Mouse (Mus musculus): ENCODE results near the gene Atraid. TPM values are rescaled to one million over a fixed set of nuclear protein-coding genes. Genes with fewer than 3 reads are reported as not detected.
"Not testable (repeated sequence)": the region's sequence is repeated elsewhere in the genome, so short reads cannot be mapped to it uniquely, and the experiment has no call there.

The Atraid gene
- polyA plus RNA-seq, 1 experiment from 2014 or later: 116 TPM

DNA sequence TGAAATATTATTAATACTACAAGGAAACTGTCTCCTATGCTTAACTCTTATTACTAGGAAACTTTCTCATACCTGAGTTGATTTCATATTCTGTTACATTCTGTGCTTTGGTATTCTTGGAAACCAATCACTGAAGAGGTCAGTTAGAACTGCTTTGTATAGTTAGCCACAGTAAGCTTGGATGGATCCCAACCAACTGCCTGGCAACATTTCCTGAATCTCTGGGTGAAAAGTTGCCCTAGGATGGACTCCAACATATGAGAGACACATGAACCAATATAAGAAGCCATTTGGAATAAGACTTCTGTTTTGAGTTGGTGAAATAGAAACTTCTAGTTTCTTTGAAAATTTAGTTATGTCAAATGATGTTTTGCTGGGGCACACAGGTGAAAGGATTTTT, 23.5 kb upstream of the Atraid start:
- H3K27me3 ChIP-seq: no peaks in the 10 kb centered on the region
- H3K9ac ChIP-seq: no peak overlapping the region
- no peaks in the 10 kb centered on the region for H3K36me3 ChIP-seq
- no peaks in the 10 kb centered on the region for H3K9me3 ChIP-seq (replicated peaks)
- H3K4me2 ChIP-seq: no peak overlapping the region
- H3K4me1 ChIP-seq (replicated peaks): no peaks in the 10 kb centered on the region
- no peak overlapping the region for H3K4me3 ChIP-seq
- ATAC-seq (replicated peaks; ENCODE audit: insufficient number of reproducible peaks, insufficient read depth, low FRiP score, low read depth): no peak
- H3K27ac ChIP-seq: no peak overlapping the region

DNA sequence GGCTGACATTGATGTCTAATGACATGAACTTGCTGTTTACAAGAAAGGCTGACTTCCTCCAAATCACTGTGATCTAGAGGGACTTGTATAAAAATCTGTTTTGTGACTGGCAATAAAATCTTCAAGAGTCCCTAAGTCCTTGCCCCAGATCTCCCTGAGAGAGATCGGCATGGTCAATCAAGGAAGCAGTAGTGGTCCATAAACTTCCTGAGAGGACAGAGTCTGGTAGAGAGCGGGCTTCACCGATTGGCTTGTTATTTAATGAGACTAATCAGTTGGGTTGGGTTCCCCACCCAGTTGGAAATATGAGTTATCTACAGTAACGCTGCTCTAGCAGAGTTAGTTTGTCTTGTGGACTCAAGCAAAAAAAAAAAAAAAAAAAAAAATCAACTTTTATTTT, 17.2 kb upstream of the Atraid start:
- WGBS: 84% methylated on average over 4 of the region's 4 CpGs

DNA sequence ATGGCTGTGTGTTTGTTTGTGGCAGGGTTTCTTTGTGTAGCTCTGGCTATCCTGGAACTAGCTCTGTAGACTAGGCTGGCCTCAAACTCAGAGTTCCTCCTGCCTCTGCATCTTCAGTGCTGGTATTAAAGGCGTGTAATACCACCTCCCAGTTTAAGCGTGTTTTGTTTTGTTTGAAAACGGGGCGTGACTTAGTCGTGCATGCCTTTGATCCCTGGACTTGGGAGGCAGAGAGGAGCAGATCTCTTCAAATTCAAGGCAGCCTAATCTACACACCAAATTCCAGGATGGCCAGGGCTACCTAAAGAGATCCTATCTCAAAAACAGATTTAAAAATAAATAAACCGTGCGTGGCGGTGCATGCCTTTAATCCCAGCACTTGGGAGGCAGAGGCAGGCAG, 16.6 kb upstream of the Atraid start:
- Histone ChIP-seq H3K27me3 (no peaks in the 10 kb centered on the region), H3K4me1 (replicated peaks) (no peaks in the 10 kb centered on the region; the same call in 1 of the 2 replicates), H3K4me3 (no peak overlapping the region), H3K9ac (no peak overlapping the region), H3K27ac (no peak overlapping the region), H3K9me3 (replicated peaks) (no peaks in the 10 kb centered on the region), H3K4me2 (no peak overlapping the region), H3K36me3 (no peaks in the 10 kb centered on the region)
- ATAC-seq (replicated peaks; ENCODE audit: insufficient number of reproducible peaks, insufficient read depth, low FRiP score, low read depth): no peak
- WGBS: 79% methylated on average over 8 of the region's 8 CpGs

More for the DNA sequence above, 17.2 kb upstream of the Atraid start:
- H3K4me2 ChIP-seq: no peak overlapping the region
- H3K4me1 ChIP-seq (replicated peaks): no peaks in the 10 kb centered on the region; the same call in 1 of the 2 replicates
- no peaks in the 10 kb centered on the region for H3K9me3 ChIP-seq (replicated peaks)
- H3K27me3 ChIP-seq: no peaks in the 10 kb centered on the region
- H3K9ac ChIP-seq: no peak overlapping the region
- H3K4me3 ChIP-seq: no peak overlapping the region
- H3K36me3 ChIP-seq: no peaks in the 10 kb centered on the region
- no peak overlapping the region for H3K27ac ChIP-seq
- no peak for ATAC-seq (replicated peaks; ENCODE audit: insufficient number of reproducible peaks, insufficient read depth, low FRiP score, low read depth)

DNA sequence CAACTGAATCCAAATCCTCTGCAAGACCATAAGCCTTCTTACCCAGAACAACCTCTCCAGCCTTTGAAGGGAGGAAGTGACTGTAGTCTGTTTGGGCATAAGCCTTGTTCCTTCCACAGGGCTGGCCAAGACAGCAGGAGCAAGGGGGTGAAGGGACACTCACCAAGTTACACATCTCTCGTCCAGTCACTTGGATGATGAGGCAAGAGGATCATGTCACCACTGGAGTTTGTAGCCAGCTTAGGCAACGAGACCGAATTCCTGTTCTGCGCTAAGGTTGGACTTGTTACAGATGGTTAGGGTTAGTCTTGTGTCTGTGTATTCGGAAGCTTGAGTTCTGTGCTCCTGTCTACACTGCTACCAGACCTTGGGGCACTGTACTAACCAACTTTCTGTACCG, 13.4 kb upstream of the Atraid start:
- WGBS: 86% methylated on average over 6 of the region's 6 CpGs
- no peaks in the 10 kb centered on the region for H3K9me3 ChIP-seq (replicated peaks)
- no peak for ATAC-seq (replicated peaks; ENCODE audit: insufficient number of reproducible peaks, insufficient read depth, low FRiP score, low read depth)

GRCm38 (mm10) chr5:31036556-31036955, 11.6 kb upstream of the Atraid start:
- ATAC-seq (replicated peaks; ENCODE audit: insufficient number of reproducible peaks, insufficient read depth, low FRiP score, low read depth); H3K9me3 ChIP-seq (replicated peaks); H3K9ac ChIP-seq; H3K27ac ChIP-seq; H3K4me1 ChIP-seq (replicated peaks); H3K4me2 ChIP-seq; H3K27me3 ChIP-seq; H3K4me3 ChIP-seq: not testable (repeated sequence)
- H3K36me3 ChIP-seq: peaks cover 18% of the 10 kb centered on the region; the same call in 1 of the 2 replicates
- WGBS: 77% methylated on average over 11 of the region's 11 CpGs

More for the DNA sequence above, 13.4 kb upstream of the Atraid start:
- no peak overlapping the region for H3K4me2 ChIP-seq
- no peaks in the 10 kb centered on the region; the same call in 1 of the 2 replicates for H3K4me1 ChIP-seq (replicated peaks)
- H3K9ac ChIP-seq: no peak overlapping the region
- no peak overlapping the region for H3K27ac ChIP-seq
- H3K36me3 ChIP-seq: peaks cover 15% of the 10 kb centered on the region; the same call in 1 of the 2 replicates
- no peak overlapping the region for H3K4me3 ChIP-seq
- no peaks in the 10 kb centered on the region for H3K27me3 ChIP-seq

GRCm38 (mm10) chr5:31038171-31038845, 9.8 kb upstream of the Atraid start:
- no peaks in the 10 kb centered on the region; the same call in 1 of the 2 replicates for H3K4me1 ChIP-seq (replicated peaks)
- H3K36me3 ChIP-seq: peaks cover 28% of the 10 kb centered on the region; the same call in 1 of the 2 replicates
- H3K27me3 ChIP-seq: no peaks in the 10 kb centered on the region
- no peak overlapping the region for H3K27ac ChIP-seq
- no peak for ATAC-seq (replicated peaks; ENCODE audit: insufficient number of reproducible peaks, insufficient read depth, low FRiP score, low read depth)
- no peak overlapping the region for H3K4me2 ChIP-seq
- no peaks in the 10 kb centered on the region for H3K9me3 ChIP-seq (replicated peaks)
- H3K9ac ChIP-seq: no peak overlapping the region
- H3K4me3 ChIP-seq: no peak overlapping the region
- WGBS: 84% methylated on average over 7 of the region's 7 CpGs

DNA sequence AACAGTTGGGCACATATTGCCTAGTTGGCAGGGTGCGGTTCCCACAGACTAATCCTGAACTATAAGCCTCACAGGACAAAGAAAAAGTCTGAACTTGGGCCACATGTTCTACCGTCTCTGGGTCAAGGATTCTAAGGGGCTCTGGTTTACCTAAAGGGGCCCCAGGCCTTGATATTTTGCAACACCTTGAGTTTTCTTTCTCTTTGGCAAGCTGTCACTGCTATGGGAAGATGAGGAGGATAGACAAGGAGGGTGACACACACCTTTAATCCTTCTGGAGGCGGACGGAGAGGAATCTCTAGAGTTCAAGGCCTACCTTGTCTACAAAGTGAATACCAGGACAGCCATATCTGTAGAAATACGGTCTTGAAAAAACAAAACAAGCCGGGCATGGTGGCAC, 1.7 kb upstream of the Atraid start:
- WGBS: 95% methylated on average over 6 of the region's 6 CpGs
- Histone ChIP-seq H3K27me3 (no peaks in the 10 kb centered on the region), H3K9me3 (replicated peaks) (no peaks in the 10 kb centered on the region), H3K9ac (no peak overlapping the region), H3K27ac (no peak overlapping the region), H3K4me1 (replicated peaks) (peaks cover 10% of the 10 kb centered on the region), H3K4me3 (no peak overlapping the region), H3K36me3 (peaks cover 11% of the 10 kb centered on the region; the same call in 1 of the 2 replicates), H3K4me2 (no peak overlapping the region)
- ATAC-seq (replicated peaks; ENCODE audit: insufficient number of reproducible peaks, insufficient read depth, low FRiP score, low read depth): no peak

GRCm38 (mm10) chr5:31047074-31047473, 1.0 kb upstream of the Atraid start:
- H3K4me3 ChIP-seq: peak overlapping the region; percentile 86
- H3K27ac ChIP-seq: no peak overlapping the region; the same call in 1 of the 2 replicates
- peaks cover 10% of the 10 kb centered on the region for H3K4me1 ChIP-seq (replicated peaks)
- peaks cover 8% of the 10 kb centered on the region; the same call in 1 of the 2 replicates for H3K36me3 ChIP-seq
- H3K4me2 ChIP-seq: peak overlapping the region; percentile 86
- H3K9ac ChIP-seq: peak overlapping the region; percentile 93; the same call in 1 of the 2 replicates
- no peak for ATAC-seq (replicated peaks; ENCODE audit: insufficient number of reproducible peaks, insufficient read depth, low FRiP score, low read depth)
- 76% methylated on average over 5 of the region's 5 CpGs for WGBS
- H3K27me3 ChIP-seq: no peaks in the 10 kb centered on the region
- no peaks in the 10 kb centered on the region for H3K9me3 ChIP-seq (replicated peaks)

DNA sequence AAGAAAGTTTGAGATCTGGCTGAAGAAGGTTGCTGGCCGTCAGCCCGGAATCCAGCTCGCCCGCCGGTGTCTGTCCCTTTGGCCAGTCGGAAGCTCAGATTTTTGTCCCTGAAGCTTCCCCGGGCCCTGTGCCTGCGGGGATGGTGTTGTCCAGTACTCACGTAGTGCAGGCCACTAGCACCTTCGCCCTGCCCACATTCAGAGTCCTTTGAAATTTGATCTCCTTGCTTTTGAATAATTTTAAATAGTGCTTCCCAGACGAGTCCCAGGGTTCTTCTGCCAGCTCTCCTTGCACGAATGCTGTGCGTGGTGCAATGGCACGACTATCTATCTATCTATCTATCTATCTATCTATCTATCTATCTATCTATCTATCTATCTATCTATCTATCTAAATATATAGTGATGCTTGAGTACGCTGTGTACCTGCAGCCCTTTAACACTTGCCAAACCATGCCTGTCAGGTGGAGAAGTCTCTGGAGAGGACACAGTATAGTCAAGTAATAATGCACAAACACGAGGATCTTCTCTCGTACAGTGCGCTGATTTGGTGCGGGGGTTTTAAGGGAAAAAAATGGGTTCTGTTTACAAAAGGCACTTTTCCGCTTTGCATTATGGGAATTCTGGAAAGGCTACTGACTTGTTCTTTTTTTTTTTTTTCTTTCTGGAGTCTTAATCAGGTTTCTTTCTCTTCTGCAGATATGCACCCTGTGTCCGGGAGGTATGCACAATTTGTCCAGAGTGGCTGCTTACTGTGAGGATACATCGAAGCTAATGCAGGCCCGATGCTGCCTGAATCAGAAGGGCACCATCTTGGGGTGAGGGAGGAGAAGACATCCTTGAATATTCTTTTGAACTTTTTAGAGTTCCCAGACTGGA, 890 bp downstream of the Atraid start, which contains the start of gene Slc5a6:
Slc5a6 (minus strand) TSS at position 162 of the 879 bp plus-strand sequence.
- H3K27ac ChIP-seq: peak within 1 kb of the TSS; percentile 99
- no peaks in the 10 kb centered on the region for H3K27me3 ChIP-seq
- peak within 1 kb of the TSS; percentile 93 for H3K9ac ChIP-seq
- WGBS: under 1% methylated on average over 23 of the region's 23 CpGs
- H3K4me1 ChIP-seq (replicated peaks): peaks cover 12% of the 10 kb centered on the region
- no peaks in the 10 kb centered on the region for H3K9me3 ChIP-seq (replicated peaks)
- H3K4me3 ChIP-seq: peak within 1 kb of the TSS; percentile 86
- peak; percentile 63 for ATAC-seq (replicated peaks; ENCODE audit: insufficient number of reproducible peaks, insufficient read depth, low FRiP score, low read depth)
- 0 out of 2 replicates have a peak, but pooled peaks cover 8% of the 10 kb centered on the region for H3K36me3 ChIP-seq
- H3K4me2 ChIP-seq: peak within 1 kb of the TSS; percentile 86

- Histone ChIP-seq H3K9me3 (replicated peaks) (no peaks in the 10 kb centered on the region), H3K4me2 (no peak overlapping the region), H3K9ac (no peak overlapping the region), H3K27me3 (no peaks in the 10 kb centered on the region), H3K27ac (no peak overlapping the region), H3K4me3 (no peak overlapping the region), H3K36me3 (0 out of 2 replicates have a peak, but pooled peaks cover 8% of the 10 kb centered on the region), H3K4me1 (replicated peaks) (peaks cover 18% of the 10 kb centered on the region)
- ATAC-seq (replicated peaks; ENCODE audit: insufficient number of reproducible peaks, insufficient read depth, low FRiP score, low read depth): no peak
These were observed 2.3 kb downstream of the Atraid start for GRCm38 (mm10) chr5:31050427-31050826.

GRCm38 (mm10) chr5:31053728-31054127, 5.6 kb downstream of the Atraid start:
- peak overlapping the region; percentile 63 for H3K27ac ChIP-seq
- peaks cover 20% of the 10 kb centered on the region for H3K4me1 ChIP-seq (replicated peaks)
- not testable (repeated sequence) for H3K9me3 ChIP-seq (replicated peaks); H3K9ac ChIP-seq; ATAC-seq (replicated peaks; ENCODE audit: insufficient number of reproducible peaks, insufficient read depth, low FRiP score, low read depth); H3K27me3 ChIP-seq
- H3K4me3 ChIP-seq: peak overlapping the region; percentile 60
- peak overlapping the region; percentile 96 for H3K4me2 ChIP-seq
- peaks cover 17% of the 10 kb centered on the region; the same call in 1 of the 2 replicates for H3K36me3 ChIP-seq
- 74% methylated on average over 4 of the region's 4 CpGs for WGBS

Measured in heart, embryonic 15.5 days (tissue).